Mouse (Mus musculus) forelimb bud, embryonic 11.5 days (tissue): ENCODE results near the gene Jph3.

ENCODE experiments used
- DNase-seq: peaks from one replicate; pipeline ENCODE4 v3.0.0-alpha.2; 2012; ENCODE audit warnings: low read depth, low spot score

Jph3 gene

DNA sequence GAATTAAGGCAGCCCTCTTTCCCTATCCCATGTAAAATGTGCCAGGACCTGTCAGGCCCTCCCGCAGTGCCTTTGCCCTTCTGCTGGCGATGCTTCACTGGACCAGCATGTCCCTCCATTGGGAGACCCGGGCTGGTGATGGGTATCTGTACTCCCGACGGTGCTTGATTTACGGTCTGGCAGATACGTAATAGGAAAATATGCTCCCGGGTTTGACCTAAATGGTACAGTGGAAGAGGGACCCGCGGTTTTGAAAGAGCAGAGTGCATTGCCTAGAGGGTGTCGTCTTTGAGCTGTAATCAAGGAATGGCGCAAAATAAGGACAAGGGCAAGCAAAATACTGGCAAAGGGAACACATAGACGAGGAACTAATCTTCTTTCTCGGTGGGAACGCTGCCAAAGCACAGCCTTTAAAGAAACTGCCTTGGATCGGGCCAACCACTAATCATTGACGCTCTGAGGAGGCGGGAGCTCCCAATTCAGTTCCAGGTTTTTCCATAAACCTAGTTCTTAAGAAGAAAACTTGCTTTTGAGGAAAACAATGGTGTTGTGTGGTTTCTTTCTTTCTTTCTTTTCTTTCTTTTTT is 100.4 kb downstream of the Jph3 start:
- DNase-seq = no peak

GRCm38 (mm10) chr8:121832061-121832460 is 102.6 kb downstream of the Jph3 start:
- DNase-seq = no peak

DNA sequence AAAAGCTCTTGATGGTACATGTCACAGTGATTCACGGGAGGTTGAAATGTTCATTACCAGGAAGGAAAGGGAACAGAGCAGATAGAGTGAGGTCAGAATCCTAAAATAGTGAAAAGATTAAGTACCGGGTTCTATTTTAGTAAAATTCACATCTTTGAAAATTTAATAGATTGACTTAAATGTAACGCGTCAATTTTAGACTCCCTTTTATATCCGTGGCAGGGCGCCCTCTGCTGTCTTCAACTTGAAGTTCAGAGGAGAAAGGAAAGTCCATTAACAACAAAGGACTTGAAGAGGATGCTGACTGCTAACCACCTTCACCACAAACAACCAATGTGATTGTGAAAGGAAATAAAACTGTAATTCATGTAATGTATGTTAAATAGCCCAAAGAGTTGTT is 103.1 kb downstream of the Jph3 start:
- peak; percentile 64 for DNase-seq

DNA sequence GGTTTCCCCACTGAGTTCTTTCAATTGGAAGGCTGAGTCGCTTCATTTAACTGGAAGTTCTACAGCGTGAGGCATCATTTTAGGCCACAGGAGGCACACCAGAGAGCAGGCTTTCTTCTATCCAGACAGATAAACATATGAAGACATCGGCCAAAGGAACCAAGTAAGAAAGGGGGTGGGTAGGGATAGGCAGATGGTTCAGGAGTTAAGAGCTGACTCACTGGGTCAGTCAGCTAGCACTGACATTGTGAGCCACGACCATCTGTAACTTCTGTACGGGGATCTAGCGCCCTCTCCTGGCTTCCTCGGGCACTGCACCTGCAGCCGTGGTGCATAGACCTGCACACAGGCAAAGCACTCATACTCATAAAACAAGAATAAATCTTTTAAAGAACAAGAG is 111.8 kb downstream of the Jph3 start:
- DNase-seq = peak; percentile 72

DNA sequence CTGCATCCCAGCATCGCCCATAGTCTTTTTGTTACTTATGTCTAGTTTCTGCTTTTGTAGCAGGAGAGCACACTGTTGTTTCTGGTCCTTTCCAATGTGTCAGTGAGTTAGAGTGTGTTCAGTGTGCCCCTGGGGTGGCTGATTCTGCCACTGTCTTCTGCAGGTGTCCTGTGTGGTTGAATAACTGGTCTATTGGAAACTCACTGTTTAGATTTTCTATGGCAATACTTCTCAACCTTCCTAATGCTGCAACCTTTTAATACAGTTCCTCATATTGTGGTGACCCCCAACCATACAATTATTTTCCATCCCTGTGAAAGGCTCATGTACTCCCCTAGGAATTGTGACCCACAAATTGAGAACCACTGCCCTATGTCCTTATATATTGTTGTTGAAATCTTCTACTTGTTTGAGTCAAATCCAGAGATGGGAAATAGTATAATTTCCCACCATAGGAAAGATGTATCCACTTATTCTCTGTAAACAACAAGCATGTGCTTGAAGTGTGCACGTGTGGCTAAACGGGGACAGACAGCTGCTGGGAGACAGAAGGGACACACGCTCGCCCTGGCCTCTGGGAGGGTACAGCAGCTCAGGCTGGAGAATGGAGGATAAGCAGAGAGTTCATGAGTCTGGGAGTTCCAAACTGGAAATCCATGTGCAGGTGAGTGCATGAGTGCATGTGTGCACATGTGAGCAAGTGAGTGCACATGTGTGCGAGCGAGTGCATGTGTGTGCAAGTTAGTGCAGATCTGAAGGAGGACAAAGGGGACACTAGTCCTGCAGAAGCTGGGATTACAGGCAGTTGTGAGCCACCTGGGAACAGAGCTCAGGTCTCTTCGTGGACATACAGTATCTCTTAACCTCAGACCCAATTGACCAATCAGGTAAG is 112.9 kb downstream of the Jph3 start:
- no peak for DNase-seq

GRCm38 (mm10) chr8:121843184-121843733 is 113.8 kb downstream of the Jph3 start:
- DNase-seq = no peak
